Mouse (Mus musculus) limb, embryonic 10.5 days (tissue): ENCODE data around the gene Nccrp1. TPM values are rescaled to one million over a fixed set of nuclear protein-coding genes. Genes with fewer than 3 reads are reported as not detected.

Source experiments
- DNase-seq: peaks from one replicate; pipeline ENCODE4 v3.0.0-alpha.2; 2017; ENCODE audit warnings: low spot score
- H3K27ac ChIP-seq: fragments of 300-500 bp; sonication (generic); 2 replicates; pipeline ENCODE4 v1.5.1; 2016; ENCODE audit warnings: mild to moderate bottlenecking
- H3K27me3 ChIP-seq: fragments of 300-500 bp; sonication (generic); 2 replicates; pipeline ENCODE4 v1.6.1; 2016; ENCODE audit warnings: low read depth, mild to moderate bottlenecking; ENCODE audit not compliant: poor library complexity, severe bottlenecking
- H3K36me3 ChIP-seq: fragments of 300-500 bp; sonication (generic); 2 replicates; pipeline ENCODE4 v1.6.1; 2016; ENCODE audit warnings: mild to moderate bottlenecking, moderate library complexity
- H3K4me1 ChIP-seq: fragments of 300-500 bp; sonication (generic); 2 replicates; pipeline ENCODE4 v1.6.1; 2016
- H3K4me3 ChIP-seq: fragments of 300-500 bp; sonication (generic); 2 replicates; pipeline ENCODE4 v1.5.1; 2016; ENCODE audit warnings: mild to moderate bottlenecking, moderate library complexity
- H3K9me3 ChIP-seq: fragments of 300-500 bp; sonication (generic); replicated peaks from 2 replicates; pipeline ENCODE4 v1.6.1; 2016; ENCODE audit warnings: mild to moderate bottlenecking
- WGBS: fragments of 180-500 bp; shearing (Covaris S2); methylation state at CpG from one replicate; pipeline ENCODE4 v1.1.7; 2016; 5-methylcytosine and 5-hydroxymethylcytosine counted together
- polyA plus RNA-seq: library from polyadenylated mRNA; unstranded; fragments of >200 nt; fragmentation: Nextera tagmentation; extraction: Ambion mirVana; gene quantifications from 2 replicates; pipeline ENCODE4 v1.2.1, GENCODE M21; 2016

Gene Nccrp1
- polyA plus RNA-seq: not detected in 2 replicates

DNA sequence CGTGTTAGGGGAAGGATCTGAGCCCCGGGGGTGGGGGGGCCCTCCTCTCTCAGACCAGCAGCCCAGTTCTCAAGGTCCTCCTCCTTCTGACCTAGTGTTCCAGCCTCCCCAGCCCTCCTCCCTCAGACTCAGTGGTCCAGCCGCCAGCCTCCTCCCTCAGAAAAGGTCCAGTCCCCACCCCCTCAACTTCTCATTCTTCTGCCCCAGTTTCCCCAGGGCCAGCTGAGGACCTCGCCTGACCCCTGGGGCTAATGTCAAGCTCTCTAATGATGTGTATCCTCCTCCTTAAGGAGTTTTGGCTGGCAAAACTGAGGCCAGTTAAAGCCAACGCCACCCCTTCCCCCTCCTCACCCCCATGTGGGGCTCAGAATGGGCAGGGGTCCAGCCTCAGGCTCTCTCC, at the start of gene Nccrp1:
Gene Nccrp1 (minus strand): TSS at position 101 of the 400 bp plus-strand sequence.
- WGBS: 4% methylated on average over 5 of the region's 5 CpGs
- H3K27ac ChIP-seq: no peak within 1 kb of the TSS

DNA sequence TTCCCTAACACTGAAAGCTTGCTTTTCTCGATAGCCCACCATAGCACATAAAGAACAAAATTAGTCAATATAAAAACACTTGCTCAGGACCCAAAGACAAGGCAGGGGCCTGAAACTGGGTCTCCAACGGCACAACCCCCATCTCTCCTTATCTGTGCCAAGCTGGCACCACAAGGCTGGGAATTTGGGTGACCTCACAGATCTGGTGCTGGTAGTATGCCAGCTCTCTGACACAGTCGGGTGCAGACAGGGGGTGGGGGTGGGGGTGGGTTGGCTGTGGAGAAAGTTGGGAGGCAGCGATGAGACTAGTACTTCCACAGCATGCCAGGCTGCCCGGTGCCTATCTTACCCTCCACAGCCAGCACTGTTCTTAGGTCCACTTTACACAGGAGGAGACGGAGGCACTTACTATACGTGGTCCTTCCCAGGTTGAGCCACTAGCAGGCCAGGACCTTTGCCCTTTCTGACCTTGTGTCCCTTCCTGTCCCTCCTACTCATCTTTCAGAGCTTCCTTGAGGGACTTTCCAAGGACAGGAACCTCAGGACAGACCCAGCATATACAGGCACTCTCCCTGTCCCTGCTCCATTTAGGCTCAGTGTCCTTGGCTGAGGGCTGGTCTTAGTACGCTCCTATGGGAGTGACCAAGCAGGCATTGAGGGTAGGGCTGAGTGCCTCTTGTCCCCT, 48.8 kb upstream of the Nccrp1 start:
- Histone ChIP-seq H3K36me3 (peaks cover 20% of the 10 kb centered on the region), H3K4me3 (peak overlapping the region; percentile 80), H3K9me3 (no peaks in the 10 kb centered on the region), H3K4me1 (peaks cover 46% of the 10 kb centered on the region), H3K27ac (peak overlapping the region; percentile 92; the same call in 1 of the 2 replicates), H3K27me3 (no peaks in the 10 kb centered on the region)
- WGBS: 75% methylated on average over 8 of the region's 8 CpGs
- DNase-seq: no peak

More for the DNA sequence above, at the start of gene Nccrp1:
- Histone ChIP-seq H3K4me1 (peaks cover 35% of the 10 kb centered on the region), H3K4me3 (peak within 1 kb of the TSS; percentile 41), H3K9me3 (no peaks in the 10 kb centered on the region), H3K27me3 (peaks cover 60% of the 10 kb centered on the region), H3K36me3 (no peaks in the 10 kb centered on the region)
- no peak for DNase-seq

DNA sequence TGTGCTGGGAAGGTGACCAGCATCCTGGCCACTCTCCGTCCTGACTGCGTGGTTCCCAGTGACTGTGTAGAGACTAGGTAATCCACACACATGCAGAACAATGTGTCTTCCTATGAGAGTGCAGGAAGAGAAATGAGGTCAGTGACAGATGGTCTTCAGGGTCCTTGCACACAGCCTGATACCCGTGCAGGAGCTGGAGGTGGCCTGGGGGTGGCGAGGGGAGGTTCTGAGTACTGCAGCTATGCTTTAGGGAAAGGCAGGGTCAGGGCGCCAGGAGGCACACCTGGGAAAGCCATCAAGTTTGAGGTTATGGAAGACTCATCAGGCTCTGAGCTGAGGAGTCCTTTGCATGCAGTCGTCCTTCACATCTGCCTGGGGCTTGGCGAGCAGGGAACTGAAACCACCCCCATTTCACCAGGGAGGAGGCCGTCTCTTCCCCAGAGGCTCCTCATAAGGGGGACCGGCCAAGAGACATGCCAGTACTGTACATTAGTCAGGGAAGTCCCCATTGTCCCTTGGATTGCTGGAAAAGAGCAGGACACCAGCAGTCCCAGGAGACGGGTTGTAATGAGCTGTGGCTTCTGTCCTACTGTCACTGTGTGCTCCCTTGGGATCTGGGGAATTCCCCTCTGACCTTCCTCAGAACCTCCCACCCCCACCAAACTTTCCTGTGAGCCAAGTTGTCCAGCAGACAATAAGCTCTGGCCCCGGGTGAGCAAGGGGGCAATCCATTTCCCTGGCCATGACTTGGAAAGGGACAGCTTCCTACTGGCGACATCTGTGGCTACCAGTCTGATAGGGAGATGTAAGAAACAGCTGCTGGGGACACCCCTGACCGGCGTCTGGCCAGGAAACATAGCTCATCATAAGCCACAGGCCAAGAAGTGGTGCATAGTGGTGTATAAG, 46.4 kb upstream of the Nccrp1 start:
- peak overlapping the region; percentile 25; the same call in 1 of the 2 replicates for H3K27ac ChIP-seq
- no peak for DNase-seq
- WGBS: 52% methylated on average over 14 of the region's 14 CpGs
- H3K4me1 ChIP-seq: peaks cover 59% of the 10 kb centered on the region
- no peaks in the 10 kb centered on the region for H3K27me3 ChIP-seq
- H3K4me3 ChIP-seq: no peak overlapping the region
- H3K36me3 ChIP-seq: peaks cover 20% of the 10 kb centered on the region
- no peaks in the 10 kb centered on the region for H3K9me3 ChIP-seq

- no peak for DNase-seq
- H3K27ac ChIP-seq: no peak overlapping the region
- peaks cover 69% of the 10 kb centered on the region for H3K4me1 ChIP-seq
- 69% methylated on average over 1 of the region's 1 CpGs for WGBS
- H3K27me3 ChIP-seq: no peaks in the 10 kb centered on the region
- no peak overlapping the region for H3K4me3 ChIP-seq
- peaks cover 20% of the 10 kb centered on the region for H3K36me3 ChIP-seq
- H3K9me3 ChIP-seq: no peaks in the 10 kb centered on the region
Observed at GRCm38 (mm10) chr7:28591862-28592261, 44.8 kb upstream of the Nccrp1 start.

DNA sequence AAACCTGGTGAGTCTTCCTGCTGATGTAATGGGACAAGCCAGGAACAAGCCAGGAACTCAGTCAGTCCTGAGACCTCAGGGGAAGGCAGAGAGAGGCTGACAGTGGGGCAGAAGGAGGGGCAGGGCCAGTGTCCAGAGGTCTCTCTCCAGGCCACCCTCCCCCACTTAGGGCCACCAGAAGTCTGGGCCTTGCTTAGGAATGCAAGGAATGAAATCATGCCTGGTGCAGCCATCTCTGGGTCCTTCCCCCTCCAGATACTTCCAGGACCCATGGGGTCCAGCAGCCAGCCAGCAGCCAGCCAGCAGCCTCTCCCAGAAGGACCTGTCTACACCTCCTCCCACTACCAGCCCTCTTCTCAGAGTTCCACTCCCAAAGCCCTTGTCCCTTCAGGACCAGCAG, 40.6 kb upstream of the Nccrp1 start:
- peaks cover 12% of the 10 kb centered on the region; the same call in 1 of the 2 replicates for H3K36me3 ChIP-seq
- peak overlapping the region; percentile 78 for H3K27ac ChIP-seq

DNA sequence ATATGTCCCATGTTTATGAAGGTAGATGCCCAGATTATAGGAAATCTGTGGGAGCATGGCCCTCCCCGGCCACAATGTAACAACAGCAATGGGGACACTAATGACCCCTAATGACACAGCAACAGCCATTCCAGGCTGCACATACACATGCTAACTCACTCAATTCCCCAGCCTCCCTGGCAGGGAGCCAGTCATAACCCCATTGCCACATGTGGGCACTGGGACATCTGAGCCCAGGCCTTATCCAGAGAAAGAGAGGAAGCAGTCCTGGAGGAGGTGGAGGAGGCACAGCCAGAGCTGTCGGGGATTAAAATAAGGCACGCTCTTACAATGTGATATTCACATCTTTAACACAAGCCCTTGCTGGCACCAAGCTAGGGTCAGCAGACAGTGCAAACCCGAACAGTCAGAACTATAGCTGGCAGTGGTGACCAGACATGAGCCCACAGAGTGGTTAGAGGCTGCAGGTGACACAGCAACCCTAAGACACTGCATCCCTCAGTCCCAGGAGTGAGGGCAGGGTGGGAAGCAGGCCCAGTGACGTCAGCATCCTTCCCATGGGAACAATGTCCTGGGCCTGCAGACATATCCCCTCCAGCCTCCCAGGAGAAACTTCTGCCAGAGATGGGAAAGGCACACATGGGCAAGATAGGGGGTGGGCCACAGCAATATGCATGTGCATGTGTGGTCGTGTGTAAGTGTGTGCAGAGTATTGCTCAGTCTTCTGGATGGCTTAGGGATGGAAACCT, 39.8 kb upstream of the Nccrp1 start:
- H3K9me3 ChIP-seq: no peaks in the 10 kb centered on the region
- no peak overlapping the region for H3K4me3 ChIP-seq
- peaks cover 63% of the 10 kb centered on the region for H3K4me1 ChIP-seq
- peak overlapping the region; percentile 78 for H3K27ac ChIP-seq
- peaks cover 11% of the 10 kb centered on the region for H3K36me3 ChIP-seq
- no peak for DNase-seq
- no peaks in the 10 kb centered on the region for H3K27me3 ChIP-seq
- 84% methylated on average over 6 of the region's 6 CpGs for WGBS

More for the DNA sequence above, 40.6 kb upstream of the Nccrp1 start:
- no peaks in the 10 kb centered on the region for H3K27me3 ChIP-seq
- no peak overlapping the region for H3K4me3 ChIP-seq
- H3K9me3 ChIP-seq: no peaks in the 10 kb centered on the region
- no peak for DNase-seq
- peaks cover 71% of the 10 kb centered on the region for H3K4me1 ChIP-seq

- no peak for DNase-seq
- Histone ChIP-seq H3K4me3 (no peak overlapping the region), H3K4me1 (peaks cover 61% of the 10 kb centered on the region), H3K36me3 (peaks cover 11% of the 10 kb centered on the region), H3K9me3 (no peaks in the 10 kb centered on the region), H3K27ac (0 out of 2 replicates have a peak overlapping the region, but pooled peaks have one; percentile 43), H3K27me3 (no peaks in the 10 kb centered on the region)
- WGBS: 87% methylated on average over 6 of the region's 6 CpGs
Observed at GRCm38 (mm10) chr7:28585001-28585400, 37.9 kb upstream of the Nccrp1 start.

DNA sequence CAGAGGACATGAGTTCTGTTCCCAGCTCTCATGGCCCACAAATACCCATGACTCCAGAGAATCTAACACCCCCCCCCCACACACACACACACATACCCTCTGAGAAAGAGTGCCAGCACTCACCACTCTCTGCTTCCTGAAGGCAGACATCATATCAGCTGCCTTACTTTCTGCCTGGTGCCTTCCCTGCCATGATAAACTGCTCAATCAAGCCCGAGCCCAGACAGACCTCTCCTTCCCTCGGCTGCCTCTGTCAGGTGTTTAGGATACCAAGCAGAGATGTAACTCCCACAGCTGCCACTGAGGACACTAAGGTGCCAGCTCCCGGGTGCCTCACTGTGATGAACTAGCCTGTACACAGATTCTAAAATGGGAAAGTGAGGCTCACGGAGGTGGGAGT, 37.4 kb upstream of the Nccrp1 start:
- no peak for DNase-seq
- Histone ChIP-seq H3K4me1 (peaks cover 58% of the 10 kb centered on the region), H3K27ac (no peak overlapping the region), H3K9me3 (no peaks in the 10 kb centered on the region), H3K36me3 (peaks cover 14% of the 10 kb centered on the region), H3K4me3 (no peak overlapping the region), H3K27me3 (no peaks in the 10 kb centered on the region)
- 70% methylated on average over 4 of the region's 4 CpGs for WGBS

GRCm38 (mm10) chr7:28583570-28584344, 36.7 kb upstream of the Nccrp1 start:
- Histone ChIP-seq H3K27me3 (no peaks in the 10 kb centered on the region), H3K4me1 (peaks cover 59% of the 10 kb centered on the region), H3K4me3 (no peak overlapping the region), H3K36me3 (peaks cover 19% of the 10 kb centered on the region), H3K9me3 (no peaks in the 10 kb centered on the region), H3K27ac (no peak overlapping the region)
- WGBS: 71% methylated on average over 8 of the region's 8 CpGs
- DNase-seq: no peak

- Histone ChIP-seq H3K4me1 (peaks cover 57% of the 10 kb centered on the region), H3K36me3 (peaks cover 19% of the 10 kb centered on the region), H3K4me3 (no peak overlapping the region), H3K9me3 (no peaks in the 10 kb centered on the region), H3K27ac (no peak overlapping the region), H3K27me3 (no peaks in the 10 kb centered on the region)
- WGBS: 91% methylated on average over 11 of the region's 11 CpGs
- DNase-seq: no peak
Observed at GRCm38 (mm10) chr7:28582841-28583240, 35.8 kb upstream of the Nccrp1 start.

- no peaks in the 10 kb centered on the region for H3K9me3 ChIP-seq
- H3K27ac ChIP-seq: no peak overlapping the region; the same call in 1 of the 2 replicates
- H3K4me3 ChIP-seq: no peak overlapping the region
- peaks cover 19% of the 10 kb centered on the region for H3K36me3 ChIP-seq
- H3K27me3 ChIP-seq: no peaks in the 10 kb centered on the region
- 81% methylated on average over 4 of the region's 4 CpGs for WGBS
- DNase-seq: no peak
- H3K4me1 ChIP-seq: peaks cover 57% of the 10 kb centered on the region
Observed at GRCm38 (mm10) chr7:28581721-28582120, 34.7 kb upstream of the Nccrp1 start.

- Histone ChIP-seq H3K4me1 (peaks cover 59% of the 10 kb centered on the region), H3K27ac (no peak overlapping the region), H3K36me3 (peaks cover 22% of the 10 kb centered on the region), H3K27me3 (no peaks in the 10 kb centered on the region), H3K9me3 (no peaks in the 10 kb centered on the region), H3K4me3 (no peak overlapping the region)
- WGBS: 85% methylated on average over 5 of the region's 5 CpGs
- DNase-seq: no peak
Observed at GRCm38 (mm10) chr7:28579826-28580225, 32.8 kb upstream of the Nccrp1 start.
